Mouse (Mus musculus) forebrain, postnatal 0 days (tissue): ENCODE data around the gene Hivep3. TPM values are rescaled to one million over a fixed set of nuclear protein-coding genes. Genes with fewer than 3 reads are reported as not detected.

Source experiments
- ATAC-seq: fragments of 200-750 bp; cut with Nextera tagmentation; 2 replicates; pipeline ENCODE4 v1.8.0; 2017; ENCODE audit warnings: mild to moderate bottlenecking, moderate library complexity
- DNase-seq: peaks from one replicate; pipeline ENCODE4 v3.0.0-alpha.2; 2015
- H3K27ac ChIP-seq: fragments of 300-500 bp; sonication (generic); 2 replicates; pipeline ENCODE4 v1.5.1; 2014; ENCODE audit warnings: low read depth, mild to moderate bottlenecking, antibody characterized with exemption, low read length, moderate library complexity, mixed read lengths
- H3K27me3 ChIP-seq: fragments of 300-500 bp; sonication (generic); 2 replicates; pipeline ENCODE4 v1.6.1; 2014; ENCODE audit warnings: mild to moderate bottlenecking, low read length, mixed read lengths; ENCODE audit not compliant: insufficient read depth
- H3K36me3 ChIP-seq: fragments of 300-500 bp; sonication (generic); 2 replicates; pipeline ENCODE4 v1.6.1; 2014; ENCODE audit warnings: mild to moderate bottlenecking, moderate library complexity; ENCODE audit not compliant: insufficient read depth
- H3K4me1 ChIP-seq: fragments of 300-500 bp; sonication (generic); 2 replicates; pipeline ENCODE4 v1.6.1; 2014; ENCODE audit warnings: antibody characterized with exemption; ENCODE audit not compliant: insufficient read depth
- H3K4me2 ChIP-seq: fragments of 300-500 bp; sonication (generic); 2 replicates; pipeline ENCODE4 v1.6.1; 2014; ENCODE audit warnings: low read depth, mild to moderate bottlenecking, moderate library complexity
- H3K4me3 ChIP-seq: fragments of 300-500 bp; sonication (generic); 2 replicates; pipeline ENCODE4 v1.5.1; 2014; ENCODE audit warnings: low read depth, low read length, mixed read lengths
- H3K9ac ChIP-seq: fragments of 300-500 bp; sonication (generic); 2 replicates; pipeline ENCODE4 v1.6.1; 2014; ENCODE audit warnings: mild to moderate bottlenecking
- H3K9me3 ChIP-seq: fragments of 300-500 bp; sonication (generic); 2 replicates; pipeline ENCODE4 v1.6.1; 2016; ENCODE audit warnings: low read length
- CTCF ChIP-seq: sonication (generic); IDR thresholded peaks from 2 replicates; pipeline ENCODE4 v1.5.1; 2016; ENCODE audit warnings: antibody characterized with exemption, control low read depth, low read depth
- WGBS: fragments of 180-500 bp; shearing (Covaris S2); extraction: QIAGEN DNeasy Blood & Tissue Kit; methylation state at CpG from one replicate; pipeline ENCODE4 v1.1.7; 2014; 5-methylcytosine and 5-hydroxymethylcytosine counted together
- polyA plus RNA-seq: library from polyadenylated mRNA; unstranded; fragments of >200 nt; fragmentation: Nextera tagmentation; extraction: Ambion mirVana; gene quantifications from 2 replicates; pipeline ENCODE4 v1.2.1, GENCODE M21; 2015
- total RNA-seq: library from RNA; depleted of rRNA; stranded (reverse); fragments of >200 nt; gene quantifications from 2 replicates; pipeline ENCODE4 v1.2.3, GENCODE M21; 2014

The Hivep3 gene
- total and polyA plus RNA-seq, 2 experiments from 2014 or later, result 16.9 to 21.3 TPM

- Histone ChIP-seq H3K4me1 (no peaks in the 10 kb centered on the region), H3K9ac (no peak overlapping the region), H3K9me3 (0 out of 2 replicates have a peak, but pooled peaks cover 7% of the 10 kb centered on the region), H3K4me3 (no peak overlapping the region), H3K4me2 (no peak overlapping the region), H3K36me3 (no peaks in the 10 kb centered on the region), H3K27ac (0 out of 2 replicates have a peak overlapping the region, but pooled peaks have one; percentile 29), H3K27me3 (no peaks in the 10 kb centered on the region)
- peak; percentile 49 for ATAC-seq
- WGBS, result 69% methylated on average over 4 of the region's 4 CpGs
- peak; percentile 36 for DNase-seq
- TF ChIP-seq CTCF, result no peak
These were observed 26.1 kb downstream of the Hivep3 start for GRCm38 (mm10) chr4:119759574-119760233.

GRCm38 (mm10) chr4:119760820-119761219 is 27.2 kb downstream of the Hivep3 start:
- H3K4me2 ChIP-seq, result no peak overlapping the region
- H3K4me3 ChIP-seq, result no peak overlapping the region
- ATAC-seq (peak; percentile 12), DNase-seq (no peak)
- 75% methylated on average over 7 of the region's 7 CpGs for WGBS
- 0 out of 2 replicates have a peak, but pooled peaks cover 7% of the 10 kb centered on the region for H3K9me3 ChIP-seq
- H3K27me3 ChIP-seq, result no peaks in the 10 kb centered on the region
- TF ChIP-seq CTCF, result peak; percentile 54
- H3K9ac ChIP-seq, result no peak overlapping the region
- no peaks in the 10 kb centered on the region for H3K4me1 ChIP-seq
- H3K27ac ChIP-seq, result peak overlapping the region; percentile 74
- H3K36me3 ChIP-seq, result no peaks in the 10 kb centered on the region

GRCm38 (mm10) chr4:119761459-119762121 is 28.0 kb downstream of the Hivep3 start:
- peak; percentile 88 for ATAC-seq
- Histone ChIP-seq H3K27me3 (no peaks in the 10 kb centered on the region), H3K4me3 (no peak overlapping the region), H3K9ac (no peak overlapping the region), H3K36me3 (no peaks in the 10 kb centered on the region), H3K9me3 (no peaks in the 10 kb centered on the region), H3K4me1 (no peaks in the 10 kb centered on the region), H3K27ac (peak overlapping the region; percentile 74), H3K4me2 (no peak overlapping the region)
- DNase-seq, result peak; percentile 66
- 40% methylated on average over 9 of the region's 9 CpGs for WGBS
- TF ChIP-seq CTCF, result no peak

- H3K36me3 ChIP-seq, result no peaks in the 10 kb centered on the region
- WGBS, result 68% methylated on average over 2 of the region's 2 CpGs
These were observed 28.6 kb downstream of the Hivep3 start for GRCm38 (mm10) chr4:119762171-119762570.

GRCm38 (mm10) chr4:119768046-119768445 is 34.5 kb downstream of the Hivep3 start:
- Histone ChIP-seq H3K9me3 (no peaks in the 10 kb centered on the region), H3K27ac (no peak overlapping the region), H3K4me2 (no peak overlapping the region), H3K27me3 (no peaks in the 10 kb centered on the region), H3K4me3 (no peak overlapping the region), H3K36me3 (no peaks in the 10 kb centered on the region), H3K4me1 (no peaks in the 10 kb centered on the region), H3K9ac (no peak overlapping the region)
- ATAC-seq (no peak), DNase-seq (no peak)
- no peak for TF ChIP-seq CTCF
- 84% methylated on average over 3 of the region's 3 CpGs for WGBS

More at GRCm38 (mm10) chr4:119762171-119762570, 28.6 kb downstream of the Hivep3 start:
- no peak for TF ChIP-seq CTCF
- Histone ChIP-seq H3K4me3 (no peak overlapping the region), H3K27me3 (no peaks in the 10 kb centered on the region), H3K4me1 (no peaks in the 10 kb centered on the region), H3K27ac (no peak overlapping the region), H3K9ac (no peak overlapping the region), H3K4me2 (no peak overlapping the region), H3K9me3 (no peaks in the 10 kb centered on the region)
- ATAC-seq (no peak), DNase-seq (no peak)

- peak; percentile 26 for DNase-seq
- H3K9ac ChIP-seq, result no peak overlapping the region
- H3K36me3 ChIP-seq, result no peaks in the 10 kb centered on the region
- H3K27me3 ChIP-seq, result no peaks in the 10 kb centered on the region
- no peak overlapping the region for H3K27ac ChIP-seq
- 48% methylated on average over 3 of the region's 3 CpGs for WGBS
- H3K9me3 ChIP-seq, result no peaks in the 10 kb centered on the region
- no peaks in the 10 kb centered on the region; the same call in 1 of the 2 replicates for H3K4me1 ChIP-seq
- peak; percentile 70; the same call in 1 of the 2 replicates for ATAC-seq
- H3K4me2 ChIP-seq, result no peak overlapping the region
- TF ChIP-seq CTCF, result no peak
- no peak overlapping the region for H3K4me3 ChIP-seq
These were observed 42.3 kb downstream of the Hivep3 start for GRCm38 (mm10) chr4:119775913-119776312.

GRCm38 (mm10) chr4:119777146-119777545 is 43.6 kb downstream of the Hivep3 start:
- no peak for DNase-seq
- no peak for ATAC-seq
- Histone ChIP-seq H3K4me1 (no peaks in the 10 kb centered on the region; the same call in 1 of the 2 replicates), H3K27me3 (no peaks in the 10 kb centered on the region), H3K27ac (no peak overlapping the region), H3K9ac (no peak overlapping the region), H3K4me3 (no peak overlapping the region), H3K9me3 (no peaks in the 10 kb centered on the region), H3K36me3 (no peaks in the 10 kb centered on the region), H3K4me2 (no peak overlapping the region)
- 97% methylated on average over 3 of the region's 3 CpGs for WGBS
- TF ChIP-seq CTCF, result no peak
